Mouse (Mus musculus) forebrain, embryonic 11.5 days (tissue): ENCODE results near the gene Poc1b. TPM values are rescaled to one million over a fixed set of nuclear protein-coding genes. Genes with fewer than 3 reads are reported as not detected.

Source experiments
- ATAC-seq: fragments of 200-750 bp; cut with Nextera tagmentation; replicated peaks from 2 replicates; pipeline ENCODE4 v1.8.0; 2017; ENCODE audit warnings: moderate TSS enrichment; ENCODE audit not compliant: low FRiP score
- DNase-seq: peaks from one replicate; pipeline ENCODE4 v3.0.0-alpha.2; 2017; ENCODE audit warnings: low spot score
- H3K27ac ChIP-seq: fragments of 300-500 bp; sonication (generic); 2 replicates; pipeline ENCODE4 v1.5.1; 2014; ENCODE audit warnings: low read depth, low read length
- H3K27me3 ChIP-seq: fragments of 300-500 bp; sonication (generic); 2 replicates; pipeline ENCODE4 v1.6.1; 2014; ENCODE audit warnings: mild to moderate bottlenecking, low read length, mixed read lengths; ENCODE audit not compliant: control insufficient read depth, insufficient read depth
- H3K36me3 ChIP-seq: fragments of 300-500 bp; sonication (generic); 2 replicates; pipeline ENCODE4 v1.6.1; 2014; ENCODE audit warnings: mild to moderate bottlenecking, low read length, moderate library complexity, mixed read lengths; ENCODE audit not compliant: control insufficient read depth, insufficient read depth
- H3K4me1 ChIP-seq: fragments of 300-500 bp; sonication (generic); replicated peaks from 2 replicates; pipeline ENCODE4 v1.6.1; 2014; ENCODE audit warnings: low read length, mixed read lengths; ENCODE audit not compliant: control insufficient read depth, insufficient read depth
- H3K4me2 ChIP-seq: fragments of 300-500 bp; sonication (generic); 2 replicates; pipeline ENCODE4 v1.6.1; 2014; ENCODE audit warnings: low read depth, mild to moderate bottlenecking, low read length, moderate library complexity, mixed read lengths; ENCODE audit not compliant: severe bottlenecking
- H3K4me3 ChIP-seq: fragments of 300-500 bp; sonication (generic); 2 replicates; pipeline ENCODE4 v1.5.1; 2014; ENCODE audit warnings: low read depth, low read length
- H3K9ac ChIP-seq: fragments of 300-500 bp; sonication (generic); 2 replicates; pipeline ENCODE4 v1.6.1; 2014; ENCODE audit warnings: low read length
- H3K9me3 ChIP-seq: fragments of 300-500 bp; sonication (generic); 2 replicates; pipeline ENCODE4 v1.6.1; 2016; ENCODE audit warnings: low read length, mixed read lengths; ENCODE audit not compliant: control insufficient read depth
- WGBS: fragments of 180-500 bp; shearing (Covaris S2); extraction: QIAGEN DNeasy Blood & Tissue Kit; methylation state at CpG from one replicate; pipeline ENCODE4 v1.1.7; 2014; 5-methylcytosine and 5-hydroxymethylcytosine counted together
- polyA plus RNA-seq: library from polyadenylated mRNA; unstranded; fragments of >200 nt; fragmentation: Nextera tagmentation; extraction: Ambion mirVana; gene quantifications from 2 replicates; pipeline ENCODE4 v1.2.1, GENCODE M21; 2014

Gene Poc1b
- polyA plus RNA-seq, 1 experiment from 2014 or later = 42.7 TPM

GRCm38 (mm10) chr10:99118697-99119096, 11.9 kb downstream of the Poc1b start:
- 79% methylated on average over 6 of the region's 6 CpGs for WGBS
- Histone ChIP-seq H3K9ac (no peak overlapping the region), H3K27ac (no peak overlapping the region), H3K9me3 (no peaks in the 10 kb centered on the region), H3K36me3 (no peaks in the 10 kb centered on the region), H3K4me1 (no peaks in the 10 kb centered on the region), H3K4me3 (no peak overlapping the region), H3K4me2 (no peak overlapping the region), H3K27me3 (no peaks in the 10 kb centered on the region)
- DNase-seq (no peak), ATAC-seq (no peak)

- no peaks in the 10 kb centered on the region for H3K36me3 ChIP-seq
- no peak overlapping the region for H3K27ac ChIP-seq
- no peak overlapping the region for H3K4me3 ChIP-seq
- H3K4me2 ChIP-seq = no peak overlapping the region
- H3K9me3 ChIP-seq = no peaks in the 10 kb centered on the region
- ATAC-seq (no peak), DNase-seq (no peak)
- H3K27me3 ChIP-seq = no peaks in the 10 kb centered on the region
- 89% methylated on average over 4 of the region's 4 CpGs for WGBS
- H3K9ac ChIP-seq = no peak overlapping the region
- no peaks in the 10 kb centered on the region for H3K4me1 ChIP-seq
Measured at GRCm38 (mm10) chr10:99119471-99119870, 12.6 kb downstream of the Poc1b start.

- H3K4me2 ChIP-seq = no peak within 1 kb of the TSS
- no peak within 1 kb of the TSS for H3K9ac ChIP-seq
- H3K4me3 ChIP-seq = no peak within 1 kb of the TSS
- no peaks in the 10 kb centered on the region for H3K9me3 ChIP-seq
- ATAC-seq = no peak
- H3K27ac ChIP-seq = no peak within 1 kb of the TSS
- WGBS = 92% methylated on average over 4 of the region's 4 CpGs
- H3K36me3 ChIP-seq = no peaks in the 10 kb centered on the region; the same call in 1 of the 2 replicates
- H3K27me3 ChIP-seq = no peaks in the 10 kb centered on the region
- DNase-seq = no peak
- H3K4me1 ChIP-seq = no peaks in the 10 kb centered on the region
Measured at GRCm38 (mm10) chr10:99126225-99126624, 19.4 kb downstream of the Poc1b start, which contains the start of gene Phxr2. TSS of gene Phxr2 (minus strand) at chr10:99126325.

GRCm38 (mm10) chr10:99126954-99127353, 20.1 kb downstream of the Poc1b start:
- Histone ChIP-seq H3K9ac (no peak overlapping the region), H3K4me2 (no peak overlapping the region), H3K4me3 (no peak overlapping the region), H3K27me3 (no peaks in the 10 kb centered on the region), H3K4me1 (no peaks in the 10 kb centered on the region), H3K36me3 (no peaks in the 10 kb centered on the region; the same call in 1 of the 2 replicates), H3K27ac (no peak overlapping the region), H3K9me3 (no peaks in the 10 kb centered on the region)
- DNase-seq (no peak), ATAC-seq (no peak)
- WGBS = 89% methylated on average over 14 of the region's 14 CpGs

GRCm38 (mm10) chr10:99127691-99128261, 20.9 kb downstream of the Poc1b start:
- H3K4me3 ChIP-seq = no peak overlapping the region
- 87% methylated on average over 11 of the region's 11 CpGs for WGBS
- no peak overlapping the region for H3K4me2 ChIP-seq
- no peaks in the 10 kb centered on the region; the same call in 1 of the 2 replicates for H3K36me3 ChIP-seq
- H3K27me3 ChIP-seq = no peaks in the 10 kb centered on the region
- DNase-seq (no peak), ATAC-seq (no peak)
- H3K27ac ChIP-seq = no peak overlapping the region
- no peak overlapping the region for H3K9ac ChIP-seq
- H3K9me3 ChIP-seq = no peaks in the 10 kb centered on the region
- no peaks in the 10 kb centered on the region for H3K4me1 ChIP-seq

GRCm38 (mm10) chr10:99130611-99131010, 23.8 kb downstream of the Poc1b start:
- H3K4me3 ChIP-seq = no peak overlapping the region
- no peak overlapping the region for H3K4me2 ChIP-seq
- H3K27ac ChIP-seq = no peak overlapping the region
- H3K9me3 ChIP-seq = no peaks in the 10 kb centered on the region
- H3K27me3 ChIP-seq = no peaks in the 10 kb centered on the region
- H3K9ac ChIP-seq = no peak overlapping the region
- WGBS = 45% methylated on average over 6 of the region's 6 CpGs
- ATAC-seq (0 out of 2 replicates have a peak, but pooled peaks have one; percentile 24), DNase-seq (no peak)
- H3K36me3 ChIP-seq = no peaks in the 10 kb centered on the region; the same call in 1 of the 2 replicates
- H3K4me1 ChIP-seq = no peaks in the 10 kb centered on the region

GRCm38 (mm10) chr10:99131298-99131697, 24.5 kb downstream of the Poc1b start:
- no peaks in the 10 kb centered on the region for H3K27me3 ChIP-seq
- WGBS = 62% methylated on average over 5 of the region's 5 CpGs
- no peaks in the 10 kb centered on the region for H3K4me1 ChIP-seq
- H3K4me2 ChIP-seq = no peak overlapping the region
- no peak overlapping the region for H3K9ac ChIP-seq
- DNase-seq (no peak), ATAC-seq (no peak)
- no peak overlapping the region for H3K4me3 ChIP-seq
- H3K27ac ChIP-seq = no peak overlapping the region
- H3K9me3 ChIP-seq = no peaks in the 10 kb centered on the region
- no peaks in the 10 kb centered on the region; the same call in 1 of the 2 replicates for H3K36me3 ChIP-seq

- WGBS = 83% methylated on average over 6 of the region's 6 CpGs
- no peak overlapping the region for H3K27ac ChIP-seq
- no peak overlapping the region for H3K9ac ChIP-seq
- no peaks in the 10 kb centered on the region for H3K9me3 ChIP-seq
- H3K4me1 ChIP-seq = no peaks in the 10 kb centered on the region
- no peak overlapping the region for H3K4me3 ChIP-seq
- ATAC-seq (no peak), DNase-seq (no peak)
- no peaks in the 10 kb centered on the region for H3K27me3 ChIP-seq
- no peaks in the 10 kb centered on the region; the same call in 1 of the 2 replicates for H3K36me3 ChIP-seq
- no peak overlapping the region for H3K4me2 ChIP-seq
Measured at GRCm38 (mm10) chr10:99132189-99132588, 25.4 kb downstream of the Poc1b start.
